Mouse (Mus musculus) CD4-positive helper T cell, adult 2 months (primary cell): ENCODE measurements at regions not wholly inside any gene's neighbourhood (a gene's known extent, or its start where the extent isn't known, plus 50 kb on each side); places are given as distances from the start of the nearest gene placed in this dataset.

Experiments used
- DNase-seq: peaks from one replicate; pipeline ENCODE4 v3.0.0-alpha.2; 2012; ENCODE audit warnings: low read depth, missing footprints, low spot score

DNA sequence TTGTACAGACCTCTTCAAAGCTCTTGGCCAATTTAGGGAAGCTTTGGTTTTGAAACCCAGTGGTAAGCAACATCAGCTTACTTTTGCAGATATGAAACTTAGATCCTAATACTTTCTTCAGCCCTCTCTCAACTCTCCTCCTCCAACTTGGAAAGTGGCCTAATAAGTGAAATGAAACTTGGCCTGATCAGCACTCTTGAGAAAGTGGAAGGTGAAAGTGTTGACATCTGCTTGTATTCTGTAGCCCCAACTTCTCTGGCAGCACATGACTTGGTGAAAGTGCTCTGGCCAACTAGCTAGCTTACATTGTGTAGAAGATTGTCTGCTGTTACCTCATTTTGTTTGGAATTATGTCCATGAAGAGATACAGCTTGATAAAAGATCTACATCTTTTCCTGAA is 61.1 kb upstream of the Prdm1 start:
- DNase-seq: no peak

DNA sequence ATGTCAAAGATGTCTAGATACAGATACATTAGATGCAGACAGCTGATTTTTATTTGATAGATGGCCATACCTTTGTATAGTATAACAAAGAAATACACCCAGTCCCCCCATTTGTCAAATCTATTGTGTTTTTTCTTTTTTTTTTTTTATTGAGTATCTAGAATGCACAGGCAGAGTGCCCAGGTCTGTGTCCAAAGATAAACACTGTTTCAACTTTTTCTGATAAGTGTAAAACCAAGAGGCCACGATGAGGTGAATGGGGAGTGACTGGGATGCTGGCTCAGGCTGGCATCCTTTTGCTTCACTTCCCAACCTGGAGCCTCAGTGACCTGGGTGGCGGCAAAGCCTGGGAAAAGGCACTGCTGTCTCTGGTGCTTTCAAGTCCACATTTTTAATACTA is 54.4 kb upstream of the Prdm1 start:
- DNase-seq: no peak
